Mouse (Mus musculus) gastrocnemius, adult 18-20 months (tissue): ENCODE results near the gene Ndufa13. TPM values are rescaled to one million over a fixed set of nuclear protein-coding genes. Genes with fewer than 3 reads are reported as not detected.

Experiments used
- total RNA-seq, 2 experiments: library from RNA; stranded (reverse); gene quantifications; 2 replicates each; pipeline ENCODE4 v1.2.3; 2021

The Ndufa13 gene
- total RNA-seq, 2 experiments from 2014 or later: 347 to 364 TPM

Other genes with a start within 250 kb of the Ndufa13 start
- under 1 TPM; 0.53 to 0.88 TPM for gene Zfp964, start 248.1 kb downstream of the Ndufa13 start, total RNA-seq
- 10 to 100 TPM; 15.3 to 15.9 TPM for gene Zfp869, start 191.8 kb downstream of the Ndufa13 start, total RNA-seq
- gene Zfp963, start 152.6 kb downstream of the Ndufa13 start, total RNA-seq: 1 to 10 TPM; 3.2 to 5.0 TPM
- 1 to 10 TPM; 3.2 to 3.3 TPM for gene Gm20422, start 127.7 kb downstream of the Ndufa13 start, total RNA-seq
- gene Atp13a1, start 111.4 kb downstream of the Ndufa13 start, total RNA-seq: 1 to 10 TPM; 8.4 to 9.4 TPM
- gene Zfp866, start 111.4 kb downstream of the Ndufa13 start, total RNA-seq: 10 to 100 TPM; 14.1 to 14.4 TPM
- 1 to 10 TPM; 3.5 to 3.8 TPM for gene Gmip, start 93.9 kb downstream of the Ndufa13 start, total RNA-seq
- under 1 TPM; 0.05 to 0.07 TPM for gene Lpar2, start 80.1 kb downstream of the Ndufa13 start, total RNA-seq
- gene Pbx4, start 70.1 kb downstream of the Ndufa13 start, total RNA-seq: not detected
- 1 to 10 TPM; 2.5 to 2.7 TPM for gene Cilp2, start 14.9 kb downstream of the Ndufa13 start, total RNA-seq
- not detected for gene Tssk6, start 374 bp downstream of the Ndufa13 start, total RNA-seq
- gene Yjefn3, start 154 bp upstream of the Ndufa13 start, total RNA-seq: 1 to 10 TPM; 8.3 to 9.7 TPM
- 10 to 100 TPM; 28.6 to 38.8 TPM for gene Gatad2a, start 93.8 kb upstream of the Ndufa13 start, total RNA-seq
- gene Mau2, start 140.2 kb upstream of the Ndufa13 start, total RNA-seq: 10 to 100 TPM; 21.7 to 22.5 TPM
- gene Sugp1, start 140.3 kb upstream of the Ndufa13 start, total RNA-seq: 10 to 100 TPM; 16.1 to 19.5 TPM
- gene Tm6sf2, start 170.4 kb upstream of the Ndufa13 start, total RNA-seq: under 1 TPM; 0.62 to 0.64 TPM
- not detected for gene Hapln4, start 180.9 kb upstream of the Ndufa13 start, total RNA-seq
- gene Ncan, start 218.3 kb upstream of the Ndufa13 start, total RNA-seq: not detected
- 1 to 10 TPM; 4.5 to 4.9 TPM for gene Nr2c2ap, start 228.8 kb upstream of the Ndufa13 start, total RNA-seq
- gene Rfxank, start 236.6 kb upstream of the Ndufa13 start, total RNA-seq: 1 to 10 TPM; 7.4 to 9.1 TPM
- gene Borcs8, start 236.9 kb upstream of the Ndufa13 start, total RNA-seq: 10 to 100 TPM; 13.4 to 15.0 TPM
- gene Mef2b, start 237.2 kb upstream of the Ndufa13 start, total RNA-seq: under 1 TPM; 0.23 to 0.28 TPM